Mouse (Mus musculus) intestine, postnatal 0 days (tissue): ENCODE measurements at regions not wholly inside any gene's neighbourhood (a gene's known extent, or its start where the extent isn't known, plus 50 kb on each side); places are given as distances from the start of the nearest gene placed in this dataset.

ENCODE experiments used
- ATAC-seq: fragments of 200-750 bp; cut with Nextera tagmentation; 2 replicates; pipeline ENCODE4 v1.8.0; 2017; ENCODE audit warnings: mild to moderate bottlenecking, moderate TSS enrichment, moderate library complexity
- H3K27ac ChIP-seq: fragments of 300-500 bp; sonication (generic); 2 replicates; pipeline ENCODE4 v1.5.1; 2014; ENCODE audit warnings: mild to moderate bottlenecking, low read depth, low read length, moderate library complexity
- H3K27me3 ChIP-seq: fragments of 300-500 bp; sonication (generic); replicated peaks from 2 replicates; pipeline ENCODE4 v1.6.1; 2014; ENCODE audit warnings: low read length, mixed read lengths; ENCODE audit not compliant: control insufficient read depth, insufficient read depth
- H3K36me3 ChIP-seq: fragments of 300-500 bp; sonication (generic); 2 replicates; pipeline ENCODE4 v1.6.1; 2014; ENCODE audit warnings: mild to moderate bottlenecking, moderate library complexity; ENCODE audit not compliant: control insufficient read depth, insufficient read depth
- H3K4me1 ChIP-seq: fragments of 300-500 bp; sonication (generic); replicated peaks from 2 replicates; pipeline ENCODE4 v1.6.1; 2014; ENCODE audit warnings: antibody characterized with exemption, low read length, mixed read lengths; ENCODE audit not compliant: control insufficient read depth, insufficient read depth
- H3K4me2 ChIP-seq: fragments of 300-500 bp; sonication (generic); replicated peaks from 2 replicates; pipeline ENCODE4 v1.6.1; 2014; ENCODE audit warnings: low read depth, mild to moderate bottlenecking, moderate library complexity
- H3K4me3 ChIP-seq: fragments of 300-500 bp; sonication (generic); 2 replicates; pipeline ENCODE4 v1.5.1; 2014; ENCODE audit warnings: low read depth, low read length
- H3K9ac ChIP-seq: fragments of 300-500 bp; sonication (generic); 2 replicates; pipeline ENCODE4 v1.6.1; 2014; ENCODE audit warnings: mild to moderate bottlenecking, low read depth, low read length
- H3K9me3 ChIP-seq: fragments of 300-500 bp; sonication (generic); 2 replicates; pipeline ENCODE4 v1.6.1; 2016; ENCODE audit warnings: mixed run types; ENCODE audit not compliant: control insufficient read depth
- CTCF ChIP-seq: sonication (generic); IDR thresholded peaks from 2 replicates; pipeline ENCODE4 v1.5.1; 2016; ENCODE audit warnings: low read depth, mild to moderate bottlenecking, control low read depth, antibody characterized with exemption, moderate library complexity
- WGBS: fragments of 180-500 bp; shearing (Covaris S2); extraction: QIAGEN DNeasy Blood & Tissue Kit; methylation state at CpG from one replicate; pipeline ENCODE4 v1.1.7; 2014; 5-methylcytosine and 5-hydroxymethylcytosine counted together

DNA sequence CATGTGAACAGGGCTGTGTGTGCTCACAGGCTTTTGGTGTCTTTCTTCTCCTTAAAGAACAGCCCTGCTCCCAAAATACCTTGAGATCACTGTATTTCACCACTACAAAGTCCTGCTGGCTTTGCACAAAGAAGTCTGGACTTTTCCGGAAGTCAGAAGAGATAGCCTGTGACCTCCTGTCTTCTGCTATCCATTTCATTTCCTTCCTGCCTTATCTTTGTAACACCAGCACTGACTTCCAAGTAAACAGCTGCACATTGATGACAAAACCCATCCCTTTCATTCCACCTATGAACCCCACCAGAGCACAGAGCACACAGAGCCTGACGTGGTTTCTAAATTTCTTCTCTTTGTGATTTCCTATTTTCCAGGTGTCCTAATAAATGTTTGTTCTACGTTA lies 408.5 kb downstream of the Fat4 start:
- Histone ChIP-seq H3K27me3 (no peaks in the 10 kb centered on the region), H3K36me3 (no peaks in the 10 kb centered on the region), H3K4me3 (no peak overlapping the region), H3K9ac (no peak overlapping the region), H3K4me1 (no peaks in the 10 kb centered on the region), H3K27ac (no peak overlapping the region), H3K9me3 (no peaks in the 10 kb centered on the region), H3K4me2 (no peak overlapping the region)
- ATAC-seq = no peak
- no peak for TF ChIP-seq CTCF
- WGBS = 69% methylated on average over 3 of the region's 3 CpGs

DNA sequence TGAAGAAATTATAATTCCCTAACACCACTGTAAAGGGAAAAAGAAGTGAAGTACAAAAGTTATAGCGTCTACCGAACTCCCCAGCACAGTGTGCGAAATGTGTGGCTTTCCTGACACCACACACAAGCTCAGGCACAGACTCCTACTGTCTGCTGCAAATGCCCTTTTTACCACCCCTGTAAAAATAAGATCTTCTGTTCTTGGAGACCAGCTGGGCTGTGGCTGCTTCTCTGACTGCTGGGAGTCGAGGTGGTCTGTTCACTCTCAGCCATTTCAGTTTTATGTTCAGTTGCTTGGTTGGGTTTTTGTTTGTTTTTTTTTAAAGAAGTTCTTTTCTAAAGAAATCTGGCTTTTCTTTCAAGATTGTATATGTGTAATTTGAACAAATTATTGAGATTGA lies 409.5 kb downstream of the Fat4 start:
- Histone ChIP-seq H3K4me2 (no peak overlapping the region), H3K27me3 (no peaks in the 10 kb centered on the region), H3K9ac (no peak overlapping the region), H3K36me3 (no peaks in the 10 kb centered on the region), H3K4me1 (no peaks in the 10 kb centered on the region), H3K4me3 (no peak overlapping the region), H3K9me3 (no peaks in the 10 kb centered on the region), H3K27ac (no peak overlapping the region)
- no peak for TF ChIP-seq CTCF
- no peak for ATAC-seq
- WGBS = 75% methylated on average over 4 of the region's 4 CpGs

DNA sequence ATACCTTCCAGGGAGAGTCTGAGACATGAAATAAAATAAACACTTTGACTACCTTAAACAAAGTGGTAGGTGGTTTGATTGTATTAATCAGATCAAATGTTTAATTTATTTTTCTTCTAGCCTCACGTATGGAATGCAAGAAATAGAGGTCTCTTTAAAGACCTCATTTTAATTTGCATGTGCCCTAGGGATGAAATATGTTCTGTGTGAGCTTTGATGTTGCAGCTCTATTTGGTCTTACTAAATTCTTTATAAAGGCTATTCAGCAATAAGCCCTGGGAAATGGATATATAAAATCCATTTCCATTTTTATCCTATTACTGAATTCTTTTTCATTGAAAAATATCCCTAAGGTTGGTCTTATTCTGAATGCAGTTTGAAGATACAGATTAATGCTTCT lies 422.7 kb downstream of the Fat4 start:
- H3K36me3 ChIP-seq = no peaks in the 10 kb centered on the region
- no peak overlapping the region for H3K4me3 ChIP-seq
- no peak overlapping the region for H3K9ac ChIP-seq
- H3K4me1 ChIP-seq = no peaks in the 10 kb centered on the region
- no peak for ATAC-seq
- H3K27me3 ChIP-seq = no peaks in the 10 kb centered on the region
- H3K4me2 ChIP-seq = no peak overlapping the region
- TF ChIP-seq CTCF = no peak
- no peaks in the 10 kb centered on the region for H3K9me3 ChIP-seq
- WGBS = 85% methylated on average over 1 of the region's 1 CpGs
- no peak overlapping the region for H3K27ac ChIP-seq

DNA sequence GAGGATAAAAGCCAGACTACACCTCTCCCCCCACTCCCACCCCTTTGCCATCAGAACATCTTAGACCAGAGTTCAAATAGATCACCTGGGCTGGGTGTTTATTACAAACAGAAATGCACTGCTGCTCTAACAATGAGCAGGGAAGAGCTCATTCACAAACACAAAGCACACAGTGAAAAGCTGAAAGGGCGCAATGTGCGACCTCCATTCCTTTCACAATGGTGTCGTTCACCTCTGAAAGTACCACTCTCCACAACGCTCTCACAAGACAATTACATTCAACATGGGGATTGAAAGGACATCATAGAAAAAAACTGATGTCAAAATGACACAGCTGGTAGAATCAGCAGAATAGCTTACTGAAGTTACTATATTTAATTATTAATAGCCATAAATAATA lies 426.8 kb downstream of the Fat4 start:
- H3K9ac ChIP-seq = no peak overlapping the region
- no peaks in the 10 kb centered on the region for H3K27me3 ChIP-seq
- H3K36me3 ChIP-seq = no peaks in the 10 kb centered on the region
- TF ChIP-seq CTCF = no peak
- 87% methylated on average over 4 of the region's 4 CpGs for WGBS
- H3K9me3 ChIP-seq = no peaks in the 10 kb centered on the region
- no peak overlapping the region for H3K27ac ChIP-seq
- H3K4me1 ChIP-seq = no peaks in the 10 kb centered on the region
- ATAC-seq = no peak
- H3K4me2 ChIP-seq = no peak overlapping the region
- H3K4me3 ChIP-seq = no peak overlapping the region

DNA sequence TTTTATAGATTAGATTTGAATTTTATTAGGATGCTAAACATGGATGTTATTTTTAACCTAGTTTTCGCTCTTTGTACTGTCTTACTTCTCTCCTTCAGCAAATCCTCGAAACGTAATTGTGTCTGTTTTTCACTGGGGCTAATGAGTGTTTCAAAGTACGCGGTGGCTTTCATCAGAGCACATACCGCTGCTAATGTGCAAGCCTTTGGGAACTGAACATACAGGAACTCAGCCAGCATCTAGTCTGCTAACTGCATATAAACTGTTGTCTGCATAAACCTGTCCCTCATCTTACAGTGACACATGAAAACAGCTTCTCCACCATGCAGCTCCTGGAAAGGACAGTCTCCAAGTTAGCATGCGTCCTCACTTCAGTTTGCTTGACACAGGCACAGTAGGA lies 434.1 kb downstream of the Fat4 start:
- Histone ChIP-seq H3K4me2 (no peak overlapping the region), H3K36me3 (no peaks in the 10 kb centered on the region), H3K27ac (no peak overlapping the region), H3K4me3 (no peak overlapping the region), H3K27me3 (no peaks in the 10 kb centered on the region), H3K9ac (no peak overlapping the region), H3K9me3 (no peaks in the 10 kb centered on the region), H3K4me1 (no peaks in the 10 kb centered on the region)
- no peak for TF ChIP-seq CTCF
- 75% methylated on average over 7 of the region's 7 CpGs for WGBS
- ATAC-seq = no peak

DNA sequence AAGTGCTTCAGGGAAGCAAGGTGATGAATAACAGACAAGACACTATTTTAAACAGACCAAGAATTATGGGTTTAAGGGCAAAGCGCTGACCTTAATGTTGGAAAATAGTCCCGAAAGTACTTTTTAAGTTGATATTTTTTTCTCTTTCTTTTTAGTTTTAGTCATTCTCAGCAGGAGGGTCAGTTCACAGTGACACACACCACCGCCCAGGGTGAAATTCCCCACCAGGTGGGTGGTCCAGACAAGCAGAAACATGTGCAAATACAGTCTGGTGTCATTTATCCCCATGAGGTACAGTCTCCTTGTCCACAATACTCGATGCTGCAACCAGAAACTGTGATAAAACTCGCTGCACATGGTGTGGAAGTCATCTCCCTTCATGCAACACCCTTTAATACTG lies 435.5 kb downstream of the Fat4 start:
- Histone ChIP-seq H3K36me3 (no peaks in the 10 kb centered on the region), H3K27me3 (no peaks in the 10 kb centered on the region), H3K9me3 (no peaks in the 10 kb centered on the region), H3K4me1 (no peaks in the 10 kb centered on the region), H3K4me2 (no peak overlapping the region), H3K4me3 (no peak overlapping the region), H3K27ac (no peak overlapping the region), H3K9ac (no peak overlapping the region)
- WGBS = 69% methylated on average over 5 of the region's 5 CpGs
- no peak for TF ChIP-seq CTCF
- no peak for ATAC-seq

DNA sequence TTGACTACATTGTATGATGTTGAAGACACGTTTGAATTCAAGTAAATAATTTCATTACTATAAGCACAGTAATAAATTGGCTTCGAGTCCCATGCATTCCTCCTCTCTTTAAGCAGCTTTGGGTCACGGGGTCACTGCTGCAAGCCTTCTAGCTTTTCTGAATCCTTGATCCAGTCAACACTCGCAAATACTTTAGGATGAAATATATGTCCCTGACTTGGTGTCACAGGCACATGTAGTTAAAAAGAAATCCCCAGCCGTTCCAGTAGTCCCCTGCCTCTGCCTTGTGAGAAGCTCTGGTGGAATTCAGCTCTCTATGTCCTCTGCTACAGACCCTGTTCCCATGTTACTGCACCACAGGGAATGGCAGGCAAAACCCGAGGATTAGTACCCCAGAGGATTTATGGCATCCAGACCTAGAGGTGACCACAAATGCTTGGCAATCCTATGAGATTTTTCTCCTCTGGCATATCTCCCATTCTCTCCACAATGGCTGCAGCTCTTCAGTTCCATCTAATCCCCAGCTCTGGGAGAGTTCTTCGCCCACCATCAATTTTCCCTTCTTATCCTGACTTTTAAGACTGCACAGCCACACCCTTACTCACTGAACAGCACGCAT lies 449.0 kb downstream of the Fat4 start:
- Histone ChIP-seq H3K4me3 (no peak overlapping the region), H3K4me1 (no peaks in the 10 kb centered on the region), H3K4me2 (no peak overlapping the region), H3K27ac (no peak overlapping the region), H3K9ac (no peak overlapping the region), H3K9me3 (no peaks in the 10 kb centered on the region), H3K27me3 (no peaks in the 10 kb centered on the region), H3K36me3 (no peaks in the 10 kb centered on the region)
- TF ChIP-seq CTCF = no peak
- no peak for ATAC-seq
- WGBS = 55% methylated on average over 8 of the region's 8 CpGs
